Mouse (Mus musculus) induced T-regulatory cell, adult 2 months (primary cell): ENCODE results near the gene P2ry6.

ENCODE experiments used
- DNase-seq: peaks from one replicate; pipeline ENCODE4 v3.0.0-alpha.2; 2012; ENCODE audit warnings: low read depth

P2ry6 gene

GRCm38 (mm10) chr7:100941169-100941568 lies 33.3 kb downstream of the P2ry6 start:
- DNase-seq: no peak

DNA sequence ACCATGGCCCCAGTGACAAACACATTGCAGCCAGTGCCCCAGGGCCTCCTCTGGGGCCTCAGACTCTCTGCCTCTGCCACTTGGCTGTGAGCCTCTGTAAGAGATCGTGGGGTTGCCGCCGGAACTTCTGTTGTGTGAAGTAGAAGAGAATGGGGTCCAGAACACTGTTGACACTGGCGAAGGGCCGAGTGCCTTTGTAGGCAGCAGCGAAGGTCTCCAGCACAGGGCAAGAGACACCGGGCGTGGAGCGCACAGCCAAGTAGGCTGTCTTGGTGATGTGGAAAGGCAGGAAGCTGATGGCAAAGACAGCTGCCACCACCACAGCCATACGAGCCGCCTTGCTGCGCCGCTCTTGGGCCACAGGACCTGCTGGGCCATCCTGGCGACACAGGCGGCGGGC lies 36.3 kb downstream of the P2ry6 start:
- DNase-seq: no peak

DNA sequence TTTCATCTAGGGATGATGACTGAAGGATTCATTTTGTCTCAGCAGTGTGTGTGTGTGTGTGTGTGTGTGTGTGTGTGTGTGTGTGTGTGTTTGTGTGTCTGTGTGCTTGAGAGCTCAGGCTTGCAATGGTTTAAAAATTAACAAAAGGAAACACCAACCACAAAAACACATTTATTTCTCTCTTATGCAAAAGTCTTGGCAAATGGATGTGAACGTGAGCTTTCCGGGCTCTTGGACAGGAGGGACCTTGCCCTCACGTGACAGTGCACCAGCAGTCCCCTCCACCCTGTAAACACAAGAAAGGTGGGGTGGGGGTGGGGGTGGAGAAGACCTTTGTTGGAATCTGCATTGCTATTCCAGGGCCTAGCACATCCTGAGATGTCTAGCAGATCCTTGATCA lies 37.0 kb downstream of the P2ry6 start:
- no peak for DNase-seq

DNA sequence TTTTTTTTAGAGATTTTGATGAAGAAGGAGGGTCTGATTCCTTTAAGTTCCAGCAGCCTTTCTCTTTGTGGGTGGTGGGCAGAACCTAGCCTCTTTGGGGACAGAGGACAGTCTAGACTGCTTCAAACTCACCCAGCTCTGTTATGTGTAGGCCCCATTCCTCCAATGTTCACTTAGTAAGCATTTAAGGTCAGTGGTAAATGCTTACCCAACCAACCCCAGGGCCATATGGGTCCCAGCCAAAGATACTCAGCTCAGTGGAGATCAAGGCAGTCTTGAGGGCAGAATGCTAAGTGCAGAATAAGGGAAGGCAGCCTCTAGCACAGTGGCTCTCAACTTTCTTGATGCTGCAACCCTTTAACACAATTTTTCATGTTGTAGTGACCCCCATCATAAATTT lies 40.9 kb downstream of the P2ry6 start:
- no peak for DNase-seq

DNA sequence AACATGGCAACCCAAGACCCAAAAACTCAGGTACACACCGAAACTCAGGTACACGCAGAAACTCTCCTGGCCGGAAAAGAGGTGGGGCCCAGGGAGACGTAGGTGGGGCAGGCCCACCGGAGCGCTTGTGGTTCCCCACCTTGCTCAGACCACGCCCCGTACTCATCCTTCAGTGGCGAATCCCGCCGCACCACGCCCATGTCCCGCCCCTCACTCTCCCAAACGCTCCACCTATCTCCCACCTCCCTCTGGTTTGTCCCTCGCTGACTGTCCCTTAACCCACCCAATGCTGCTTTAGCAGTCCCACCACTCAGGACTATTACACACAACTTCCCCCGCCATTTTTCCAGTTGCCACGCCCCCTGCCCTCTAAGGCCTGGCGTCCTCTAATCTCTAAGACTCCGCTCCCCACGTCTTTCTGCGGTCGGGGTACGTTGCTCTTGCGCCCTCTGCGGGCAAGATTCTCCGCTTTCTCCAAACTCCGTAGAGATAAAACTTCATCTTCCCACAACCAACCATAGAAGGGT lies 41.9 kb downstream of the P2ry6 start:
- DNase-seq: peak; percentile 89

GRCm38 (mm10) chr7:100931926-100932480 lies 42.4 kb downstream of the P2ry6 start, which contains the start of gene Arhgef17:
Gene Arhgef17 (minus strand): TSS chr7:100932107.
- no peak for DNase-seq

GRCm38 (mm10) chr7:100931316-100931925 lies 43.0 kb downstream of the P2ry6 start:
- peak; percentile 46 for DNase-seq

GRCm38 (mm10) chr7:100930619-100931315 lies 43.7 kb downstream of the P2ry6 start:
- DNase-seq: peak; percentile 24

DNA sequence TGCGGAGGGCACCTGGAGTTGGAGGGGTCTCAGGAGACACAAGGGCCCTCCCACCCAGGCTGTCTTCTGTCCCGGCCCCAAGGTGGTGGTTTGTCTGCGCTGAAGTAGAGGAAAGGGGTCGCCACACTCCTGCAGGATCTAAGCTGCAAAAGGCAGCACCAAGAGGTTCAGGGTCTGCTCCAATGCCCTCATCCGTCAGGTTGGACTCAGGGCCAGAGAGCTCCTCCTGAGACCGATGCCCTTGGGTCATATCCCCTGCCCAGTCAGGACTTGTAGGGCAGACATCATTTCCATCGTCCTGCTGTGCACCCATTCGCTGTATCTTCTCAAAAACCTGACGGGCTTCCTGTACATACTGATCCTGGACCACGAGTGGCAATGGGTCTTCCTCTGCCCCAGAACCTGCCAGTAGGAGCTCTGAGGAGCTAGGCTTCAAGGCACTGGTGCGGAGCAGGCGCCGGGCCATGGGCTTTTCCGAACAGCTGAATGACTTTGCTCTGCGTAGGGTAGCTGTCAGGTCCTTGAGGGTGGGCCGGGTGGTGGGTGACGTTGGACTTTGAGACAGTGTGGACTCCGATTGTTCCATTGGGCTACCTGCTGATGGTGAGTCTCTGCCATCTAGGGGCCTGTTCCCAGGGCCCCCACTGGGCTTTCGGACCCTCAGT lies 44.7 kb downstream of the P2ry6 start:
- no peak for DNase-seq

GRCm38 (mm10) chr7:100928456-100928855 lies 46.0 kb downstream of the P2ry6 start:
- no peak for DNase-seq

DNA sequence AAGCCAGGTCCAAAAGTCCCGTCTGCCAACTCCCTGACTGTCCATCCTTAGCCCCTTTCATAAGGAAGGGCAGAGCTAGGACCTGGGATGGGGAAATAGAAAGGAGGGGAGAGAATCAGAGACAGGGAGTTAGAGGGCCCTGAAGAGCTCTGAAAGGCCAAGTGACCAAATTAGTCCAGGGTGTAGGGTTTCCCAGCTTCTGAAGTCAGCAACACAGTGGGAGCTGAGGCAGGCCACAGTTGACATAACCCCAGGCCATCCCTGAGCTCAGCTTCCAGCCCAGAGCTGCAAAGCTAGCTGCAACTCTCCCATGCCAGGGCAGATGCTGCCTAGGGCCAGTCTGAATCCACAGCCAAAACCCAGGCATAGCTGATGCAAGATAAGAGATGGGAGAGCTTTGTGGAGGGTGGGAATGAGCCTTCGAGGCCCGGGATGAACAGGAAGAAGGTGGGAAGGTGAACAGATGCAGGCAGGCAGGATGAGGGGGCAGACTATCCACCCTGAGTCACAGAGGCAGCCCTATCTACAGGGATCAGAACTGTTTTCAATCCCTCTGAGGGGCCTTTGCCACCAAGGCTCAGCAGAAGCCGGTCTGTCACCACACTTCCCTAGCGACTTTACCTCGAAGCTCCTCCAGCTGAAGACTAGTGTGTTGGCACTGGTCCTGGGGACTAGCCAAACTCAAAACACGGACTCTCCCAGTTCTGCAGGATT lies 47.0 kb downstream of the P2ry6 start:
- DNase-seq: no peak

DNA sequence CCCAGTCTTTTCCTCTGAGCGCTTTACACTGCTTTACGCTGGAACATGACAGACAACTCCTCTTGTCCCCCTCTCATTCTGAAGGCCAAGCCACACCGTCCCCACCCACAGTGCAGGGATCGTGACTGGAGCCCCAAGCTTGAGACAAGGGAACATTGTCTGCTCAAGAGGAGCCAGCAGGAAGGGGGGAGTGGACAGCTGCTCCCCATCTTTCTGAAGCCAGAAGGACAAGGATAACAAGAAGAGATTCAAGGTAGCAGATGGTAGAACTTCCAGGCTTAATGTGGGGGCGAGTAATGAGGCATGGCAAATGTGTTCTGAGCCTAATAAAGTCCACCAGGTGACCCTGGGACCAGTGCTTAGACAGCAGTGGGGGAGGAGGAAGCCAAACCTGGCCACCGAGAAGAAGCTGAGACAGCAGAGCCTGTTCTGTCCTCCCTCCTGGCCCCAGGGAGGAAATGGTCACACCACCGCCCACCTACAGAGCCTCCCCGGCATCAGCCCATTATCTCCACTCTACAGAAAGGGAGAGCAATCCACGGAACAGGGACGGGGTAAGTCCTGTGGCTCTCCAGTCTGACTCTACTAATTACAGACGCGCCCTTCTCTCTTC lies 48.0 kb downstream of the P2ry6 start:
- DNase-seq: no peak

GRCm38 (mm10) chr7:100924674-100925445 lies 49.6 kb downstream of the P2ry6 start:
- DNase-seq: no peak

DNA sequence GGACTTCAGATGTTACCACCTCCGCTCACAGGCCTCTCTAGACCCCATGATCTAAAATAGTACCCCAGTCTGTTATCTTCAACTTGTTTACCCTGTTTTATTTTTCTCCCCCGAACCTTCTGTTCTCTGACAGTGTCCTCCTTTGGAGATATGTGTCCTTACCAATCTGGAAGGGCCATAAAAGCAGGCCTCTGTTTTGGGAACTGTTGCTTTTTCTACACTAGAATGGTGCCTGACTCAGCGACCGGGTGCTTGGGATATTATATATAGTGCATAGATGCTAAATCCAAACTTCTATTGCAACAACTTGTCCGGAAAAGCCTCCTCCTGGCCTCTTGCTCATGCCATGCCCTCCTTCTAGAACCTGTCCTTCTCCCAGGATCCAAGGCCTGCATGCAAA lies 50.2 kb downstream of the P2ry6 start:
- DNase-seq: no peak

DNA sequence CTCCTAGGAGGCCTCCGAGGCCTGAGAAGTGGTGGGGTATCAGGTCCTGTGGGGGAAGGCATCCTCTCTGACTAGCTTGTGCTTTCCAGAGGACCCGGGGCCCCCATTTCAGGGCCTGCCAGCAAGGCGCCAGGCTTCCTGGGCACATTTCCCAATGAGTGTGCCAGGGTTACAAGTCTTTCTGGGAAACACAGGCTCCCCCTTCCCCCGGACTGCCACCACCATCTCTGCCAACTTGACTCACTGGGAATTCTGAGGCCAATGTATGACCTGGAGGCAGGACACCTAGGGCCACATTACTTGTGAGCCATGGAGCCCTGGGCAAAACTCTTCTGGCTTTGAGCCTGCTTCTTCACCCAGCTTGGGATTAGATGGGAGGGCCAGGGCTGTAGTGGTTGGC lies 51.5 kb downstream of the P2ry6 start:
- no peak for DNase-seq

GRCm38 (mm10) chr7:100921289-100921688 lies 53.2 kb downstream of the P2ry6 start:
- DNase-seq: no peak

DNA sequence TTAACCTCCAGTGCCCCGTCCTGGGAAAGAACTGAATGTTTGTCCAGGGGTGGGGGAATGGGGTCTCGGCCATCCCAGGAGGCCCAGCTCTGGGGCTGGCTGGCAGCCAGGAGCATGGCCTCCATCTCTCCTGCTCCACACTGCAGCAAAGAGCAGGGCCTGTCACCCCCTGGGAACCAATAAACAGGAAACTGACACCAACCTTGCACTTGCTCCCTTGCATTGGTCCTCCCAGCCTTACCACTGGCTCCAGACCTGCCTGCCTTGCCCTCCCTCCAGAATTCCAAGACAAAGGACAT lies 54.7 kb downstream of the P2ry6 start:
- no peak for DNase-seq

- no peak for DNase-seq
Observed at GRCm38 (mm10) chr7:100919006-100919808, 55.2 kb downstream of the P2ry6 start.

GRCm38 (mm10) chr7:100918176-100918575 lies 56.3 kb downstream of the P2ry6 start:
- DNase-seq: no peak

- DNase-seq: no peak
Observed at GRCm38 (mm10) chr7:100917751-100918150, 56.7 kb downstream of the P2ry6 start.
